Mouse (Mus musculus) lung, postnatal 0 days (tissue): ENCODE measurements at regions not wholly inside any gene's neighbourhood (a gene's known extent, or its start where the extent isn't known, plus 50 kb on each side); places are given as distances from the start of the nearest gene placed in this dataset.

Experiments
- ATAC-seq: fragments of 200-750 bp; cut with Nextera tagmentation; 2 replicates; pipeline ENCODE4 v1.8.0; 2017; ENCODE audit warnings: moderate library complexity
- DNase-seq: peaks from one replicate; pipeline ENCODE4 v3.0.0-alpha.2; 2016; ENCODE audit warnings: low spot score
- H3K27ac ChIP-seq: fragments of 300-500 bp; sonication (generic); 2 replicates; pipeline ENCODE4 v1.5.1; 2014; ENCODE audit warnings: antibody characterized with exemption, mild to moderate bottlenecking, low read length, mixed read lengths
- H3K27me3 ChIP-seq: fragments of 300-500 bp; sonication (generic); replicated peaks from 2 replicates; pipeline ENCODE4 v1.6.1; 2014; ENCODE audit warnings: low read length, mixed read lengths; ENCODE audit not compliant: insufficient read depth
- H3K36me3 ChIP-seq: fragments of 300-500 bp; sonication (generic); 2 replicates; pipeline ENCODE4 v1.6.1; 2014; ENCODE audit warnings: low read length, mixed read lengths; ENCODE audit not compliant: insufficient read depth
- H3K4me1 ChIP-seq: fragments of 300-500 bp; sonication (generic); 2 replicates; pipeline ENCODE4 v1.6.1; 2014; ENCODE audit warnings: antibody characterized with exemption, low read depth, low read length, mixed read lengths; ENCODE audit not compliant: insufficient read depth
- H3K4me2 ChIP-seq: fragments of 300-500 bp; sonication (generic); replicated peaks from 2 replicates; pipeline ENCODE4 v1.6.1; 2014; ENCODE audit warnings: low read depth, mild to moderate bottlenecking, low read length, moderate library complexity, mixed read lengths
- H3K4me3 ChIP-seq: fragments of 300-500 bp; sonication (generic); 2 replicates; pipeline ENCODE4 v1.5.1; 2014; ENCODE audit warnings: low read depth, low read length
- H3K9ac ChIP-seq: fragments of 300-500 bp; sonication (generic); replicated peaks from 2 replicates; pipeline ENCODE4 v1.6.1; 2014; ENCODE audit warnings: low read depth, mild to moderate bottlenecking
- H3K9me3 ChIP-seq: fragments of 300-500 bp; sonication (generic); 2 replicates; pipeline ENCODE4 v1.6.1; 2016; ENCODE audit warnings: low read length, mixed read lengths
- CTCF ChIP-seq: IDR thresholded peaks from 2 replicates; pipeline ENCODE4 v1.5.1; 2016; ENCODE audit warnings: antibody characterized with exemption, mild to moderate bottlenecking
- EP300 ChIP-seq: IDR thresholded peaks from 2 replicates; pipeline ENCODE4 v1.6.1; 2016; ENCODE audit warnings: antibody characterized with exemption, mild to moderate bottlenecking, control low read depth
- WGBS: fragments of 180-500 bp; shearing (Covaris S2); extraction: QIAGEN DNeasy Blood & Tissue Kit; methylation state at CpG from one replicate; pipeline ENCODE4 v1.1.7; 2014; 5-methylcytosine and 5-hydroxymethylcytosine counted together

GRCm38 (mm10) chr17:14532979-14533314, 161.1 kb downstream of the Thbs2 start:
- Histone ChIP-seq H3K9ac (no peak overlapping the region), H3K4me2 (no peak overlapping the region), H3K9me3 (no peaks in the 10 kb centered on the region), H3K36me3 (no peaks in the 10 kb centered on the region), H3K27me3 (no peaks in the 10 kb centered on the region), H3K4me1 (no peaks in the 10 kb centered on the region), H3K27ac (no peak overlapping the region), H3K4me3 (no peak overlapping the region)
- TF ChIP-seq CTCF (no peak), EP300 (no peak)
- no peak for ATAC-seq
- DNase-seq = no peak
- WGBS = 73% methylated on average over 4 of the region's 4 CpGs

GRCm38 (mm10) chr17:14532298-14532978, 161.6 kb downstream of the Thbs2 start:
- Histone ChIP-seq H3K4me1 (no peaks in the 10 kb centered on the region), H3K4me2 (no peak overlapping the region), H3K27me3 (no peaks in the 10 kb centered on the region), H3K9me3 (no peaks in the 10 kb centered on the region), H3K4me3 (no peak overlapping the region), H3K9ac (no peak overlapping the region), H3K36me3 (no peaks in the 10 kb centered on the region), H3K27ac (no peak overlapping the region)
- 54% methylated on average over 8 of the region's 8 CpGs for WGBS
- DNase-seq = no peak
- TF ChIP-seq CTCF = no peak
- no peak for ATAC-seq

GRCm38 (mm10) chr17:14531796-14532195, 162.2 kb downstream of the Thbs2 start:
- no peak for DNase-seq
- WGBS = 85% methylated on average over 3 of the region's 3 CpGs
- no peaks in the 10 kb centered on the region for H3K36me3 ChIP-seq
- ATAC-seq = no peak
- no peaks in the 10 kb centered on the region for H3K27me3 ChIP-seq
- no peaks in the 10 kb centered on the region for H3K4me1 ChIP-seq
- TF ChIP-seq CTCF (no peak), EP300 (no peak)
- H3K9ac ChIP-seq = no peak overlapping the region
- H3K4me3 ChIP-seq = no peak overlapping the region
- no peak overlapping the region for H3K4me2 ChIP-seq
- no peak overlapping the region for H3K27ac ChIP-seq
- no peaks in the 10 kb centered on the region for H3K9me3 ChIP-seq

GRCm38 (mm10) chr17:14527691-14528090, 166.3 kb downstream of the Thbs2 start:
- no peaks in the 10 kb centered on the region for H3K36me3 ChIP-seq
- H3K27me3 ChIP-seq = no peaks in the 10 kb centered on the region
- no peak overlapping the region for H3K9ac ChIP-seq
- ATAC-seq (no peak), DNase-seq (no peak)
- no peak overlapping the region for H3K4me3 ChIP-seq
- no peaks in the 10 kb centered on the region for H3K9me3 ChIP-seq
- H3K4me1 ChIP-seq = no peaks in the 10 kb centered on the region
- TF ChIP-seq EP300 (no peak), CTCF (no peak)
- no peak overlapping the region for H3K4me2 ChIP-seq
- 89% methylated on average over 2 of the region's 2 CpGs for WGBS
- no peak overlapping the region for H3K27ac ChIP-seq

- Histone ChIP-seq H3K4me1 (no peaks in the 10 kb centered on the region), H3K9ac (no peak overlapping the region), H3K4me2 (no peak overlapping the region), H3K9me3 (no peaks in the 10 kb centered on the region), H3K4me3 (no peak overlapping the region), H3K27me3 (no peaks in the 10 kb centered on the region), H3K36me3 (no peaks in the 10 kb centered on the region), H3K27ac (no peak overlapping the region)
- DNase-seq (no peak), ATAC-seq (no peak)
- TF ChIP-seq CTCF (no peak), EP300 (no peak)
- WGBS = 81% methylated on average over 7 of the region's 7 CpGs
These were observed 168.8 kb downstream of the Thbs2 start for GRCm38 (mm10) chr17:14525255-14525654.

- TF ChIP-seq CTCF = peak; percentile 84
- no peak for TF ChIP-seq EP300
- DNase-seq (peak; percentile 83), ATAC-seq (no peak)
- H3K4me3 ChIP-seq = no peak overlapping the region
- H3K36me3 ChIP-seq = no peaks in the 10 kb centered on the region
- no peak overlapping the region for H3K9ac ChIP-seq
- no peaks in the 10 kb centered on the region for H3K4me1 ChIP-seq
- 45% methylated on average over 13 of the region's 13 CpGs for WGBS
- no peak overlapping the region for H3K4me2 ChIP-seq
- H3K27me3 ChIP-seq = no peaks in the 10 kb centered on the region
- H3K9me3 ChIP-seq = no peaks in the 10 kb centered on the region
- no peak overlapping the region for H3K27ac ChIP-seq
These were observed 169.4 kb downstream of the Thbs2 start for GRCm38 (mm10) chr17:14524426-14525236.
